Mouse (Mus musculus): Measurements from ENCODE around the gene Fam83b.

Fam83b gene

DNA sequence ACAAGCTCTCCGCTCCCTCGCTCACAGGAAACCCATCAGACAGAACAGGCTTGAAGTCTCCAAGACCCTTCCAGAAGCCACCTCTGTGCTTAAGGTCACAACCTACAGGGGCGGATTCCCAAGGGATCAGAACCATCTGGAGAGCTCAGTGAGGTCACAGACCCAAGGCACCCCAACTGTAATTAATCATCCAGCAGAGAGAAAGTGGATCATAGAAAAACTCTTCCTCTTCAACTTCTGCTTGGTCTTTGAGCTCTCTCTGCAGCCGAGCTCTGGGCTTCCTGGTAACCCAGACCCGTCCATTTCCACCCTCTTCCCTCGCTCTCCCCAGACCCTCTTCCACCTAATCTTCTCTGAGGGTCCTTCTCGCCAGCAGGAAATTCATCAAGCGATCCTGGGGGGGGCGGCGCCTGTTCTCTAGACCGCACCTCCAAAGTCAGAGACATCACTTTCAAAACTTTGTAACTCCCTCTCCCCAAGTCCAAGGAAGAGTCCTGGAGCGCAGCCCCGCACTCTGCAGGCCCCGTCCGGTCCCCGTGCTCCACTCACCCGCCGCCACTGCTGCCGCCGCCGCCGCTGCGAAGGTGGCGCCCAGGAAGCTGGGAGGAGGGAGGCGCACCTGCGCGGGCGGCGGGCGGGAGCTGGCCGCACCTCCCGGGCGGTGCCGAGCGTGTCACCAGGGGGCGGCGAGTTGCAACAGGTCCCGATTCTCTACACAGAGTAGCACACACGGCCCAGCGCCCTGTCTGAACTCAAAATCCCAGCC, at the start of gene Fam83b:
Fam83b (minus strand) TSS at position 602 of the 766 bp plus-strand sequence.
- no peak for DNase-seq (ENCODE audit: low spot score in 2 of 2)

DNA sequence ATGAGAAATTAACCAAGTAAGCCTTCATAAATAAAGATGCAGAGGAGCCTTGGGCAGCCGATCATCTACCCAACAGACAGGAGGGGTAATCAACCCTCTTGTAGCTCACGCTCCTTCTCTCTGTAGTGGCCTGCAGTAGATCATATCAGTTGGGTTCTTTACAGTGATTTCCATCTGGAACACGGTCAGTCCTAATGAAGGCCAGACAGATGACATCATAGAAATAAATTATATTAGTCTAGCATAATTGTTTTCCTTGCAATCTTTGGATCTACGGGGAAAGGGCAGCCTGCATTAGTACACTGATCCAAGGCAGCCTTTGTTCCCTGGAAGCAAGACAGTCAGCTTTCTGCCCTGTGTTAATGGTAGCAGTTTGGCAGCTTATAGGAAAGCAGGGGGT, 47.2 kb upstream of the Fam83b start:
- no peak for DNase-seq (ENCODE audit: low spot score in 2 of 2)

DNA sequence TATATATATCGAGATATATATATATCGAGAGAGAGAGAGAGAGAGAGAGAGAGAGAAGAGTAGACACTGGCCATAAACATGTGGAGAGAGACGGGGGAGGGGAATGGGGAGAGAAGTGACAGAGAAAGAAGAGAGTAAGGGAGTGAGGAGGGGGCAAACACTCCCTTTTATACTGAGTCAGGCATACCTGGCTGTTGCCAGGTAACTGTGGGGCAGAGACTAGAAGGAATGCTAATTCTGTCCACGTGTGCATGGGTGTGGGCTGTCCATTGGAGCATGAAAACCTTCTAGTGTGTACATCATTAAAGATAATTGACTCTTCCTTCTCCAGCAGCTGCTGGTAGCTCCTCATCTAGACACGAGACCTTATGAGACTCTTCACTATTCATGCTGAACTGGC, 36.8 kb upstream of the Fam83b start:
- no peak for DNase-seq (ENCODE audit: low spot score in 2 of 2)

DNA sequence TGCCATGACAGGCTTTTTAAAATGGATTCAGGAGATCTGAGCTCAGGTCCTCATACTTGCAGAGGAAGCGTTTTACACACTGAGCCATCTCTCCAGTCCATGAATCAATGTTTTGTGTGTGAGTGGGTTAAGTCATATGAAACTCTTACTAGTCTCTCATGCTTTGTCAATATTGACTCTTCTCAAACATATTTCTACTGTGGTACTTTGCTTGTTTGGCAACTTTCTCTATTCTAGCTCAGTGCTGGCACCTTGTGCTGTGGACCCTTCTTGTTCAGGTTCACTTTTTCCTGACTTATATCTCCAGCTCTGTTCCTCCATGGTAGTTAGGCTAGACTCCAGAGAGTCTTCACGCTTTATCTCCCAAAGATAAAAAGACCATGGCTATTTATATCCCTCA, 36.0 kb upstream of the Fam83b start:
- no peak for DNase-seq (ENCODE audit: low spot score in 2 of 2)

DNA sequence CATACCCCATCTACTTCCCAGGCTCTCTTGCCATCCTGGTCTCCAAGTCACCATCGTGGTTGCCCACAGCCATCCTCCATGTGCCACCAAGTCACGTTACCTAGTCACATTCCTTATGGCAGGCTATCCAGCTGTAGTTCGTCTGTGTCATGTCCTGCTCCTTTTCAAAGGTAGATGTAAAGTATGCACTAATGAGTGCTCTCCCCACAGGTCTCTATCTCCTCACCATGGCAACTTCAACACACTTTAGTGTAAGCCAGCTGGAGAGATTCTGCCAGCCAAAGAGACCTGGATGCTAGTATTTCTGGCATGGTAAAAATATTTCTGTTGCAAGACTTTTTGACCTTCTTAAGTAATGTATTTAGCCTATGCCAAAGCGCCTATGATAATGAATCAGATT, 30.5 kb upstream of the Fam83b start:
- no peak for DNase-seq (ENCODE audit: low spot score in 2 of 2)

DNA sequence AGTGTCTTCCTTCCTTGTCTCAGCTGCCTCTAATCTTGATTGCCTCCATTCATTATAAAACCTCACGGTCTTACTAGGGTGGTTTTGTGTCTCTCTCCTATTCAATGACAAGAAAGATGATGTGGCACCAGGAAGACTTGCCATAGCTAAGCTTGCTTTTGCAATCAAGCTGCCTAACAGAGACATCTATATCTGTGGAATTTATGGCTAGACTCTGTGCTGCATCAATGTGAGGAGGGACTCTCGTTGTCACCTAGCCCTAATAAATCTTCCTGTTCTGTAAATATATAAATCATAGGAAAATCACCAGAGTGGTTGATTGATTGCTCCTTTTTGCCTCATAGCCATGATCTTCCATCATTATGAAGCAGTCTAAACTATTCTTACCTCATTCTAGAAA, 26.9 kb upstream of the Fam83b start:
- no peak for DNase-seq (ENCODE audit: low spot score in 2 of 2)

DNA sequence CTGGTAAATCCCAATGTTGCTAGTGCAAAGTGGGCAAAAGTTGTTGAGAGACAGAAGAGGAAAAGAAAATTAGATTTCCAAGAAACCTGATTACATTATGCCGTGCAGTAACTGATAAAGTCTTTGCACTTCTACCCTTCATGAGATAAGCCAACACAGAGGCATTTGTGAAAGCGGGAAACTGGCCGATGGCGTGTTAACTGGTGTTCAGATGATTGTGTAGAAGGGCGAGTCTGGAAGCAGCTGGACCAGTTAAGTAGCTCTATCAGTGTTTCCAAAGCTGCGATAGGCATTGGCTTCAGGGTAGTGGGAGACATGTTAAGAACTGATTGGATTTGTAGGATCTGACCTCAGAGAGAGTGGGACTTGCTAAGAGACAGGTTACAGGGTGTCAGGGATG, 17.0 kb upstream of the Fam83b start:
- DNase-seq (ENCODE audit: low spot score in 2 of 2): no peak

DNA sequence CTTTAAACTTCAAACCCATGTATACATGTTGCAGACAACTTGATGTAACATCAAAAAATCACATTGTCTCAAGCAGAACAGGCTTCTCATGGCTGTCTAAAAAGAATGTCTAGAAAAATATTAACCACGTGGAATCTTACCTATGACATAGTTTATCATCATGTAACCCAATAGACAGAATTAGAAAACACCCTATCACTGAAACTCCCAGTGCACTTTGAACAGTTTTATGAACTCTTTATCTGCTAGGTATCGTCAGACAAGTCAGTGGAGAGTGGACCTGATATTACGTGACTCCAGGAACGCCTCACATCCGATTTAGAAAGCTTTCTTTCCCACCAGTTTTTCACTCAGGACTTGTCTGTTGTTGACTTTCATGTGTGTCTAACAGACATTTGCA, 15.1 kb upstream of the Fam83b start:
- DNase-seq (ENCODE audit: low spot score in 2 of 2): no peak

DNA sequence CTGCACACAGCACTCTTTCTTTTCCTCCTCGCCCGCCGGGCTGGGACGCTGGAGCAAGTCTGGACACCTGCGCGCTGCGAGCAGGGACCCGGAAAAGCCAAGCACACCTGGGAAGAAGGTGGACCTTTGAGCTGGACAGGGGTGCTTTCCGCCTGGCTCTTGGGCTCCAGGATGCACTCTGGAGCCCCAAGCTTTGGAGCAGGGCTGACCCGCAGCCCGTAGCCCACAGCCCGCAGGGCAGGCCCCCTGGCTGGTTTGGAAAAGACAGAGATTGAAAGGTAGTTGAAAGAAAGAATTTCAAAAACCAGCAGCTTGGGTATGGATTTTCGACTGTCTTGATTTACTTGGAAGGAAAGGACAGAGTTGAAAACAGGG, 352 bp upstream of the Fam83b start:
- no peak for DNase-seq (ENCODE audit: low spot score in 2 of 2)

DNA sequence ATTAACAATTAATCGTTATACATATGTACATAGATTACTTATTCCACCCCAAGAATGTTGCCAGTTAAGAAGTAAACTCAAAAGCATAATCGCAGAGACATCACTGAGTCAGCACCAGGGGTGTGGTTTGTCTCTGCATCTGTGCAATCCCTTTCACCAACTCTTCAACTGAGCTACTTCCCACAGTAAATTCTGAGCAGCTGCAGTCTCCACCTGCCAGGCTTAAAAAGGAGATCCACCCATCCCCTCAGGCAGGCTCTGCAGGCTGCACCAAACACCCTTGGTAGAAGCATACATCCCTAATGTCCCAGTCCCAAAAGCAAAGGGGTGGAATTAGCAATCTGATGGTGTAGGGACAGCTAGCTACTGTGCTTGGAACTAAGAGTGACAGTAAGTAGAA, 1.3 kb downstream of the Fam83b start:
- DNase-seq (ENCODE audit: low spot score in 2 of 2): no peak

DNA sequence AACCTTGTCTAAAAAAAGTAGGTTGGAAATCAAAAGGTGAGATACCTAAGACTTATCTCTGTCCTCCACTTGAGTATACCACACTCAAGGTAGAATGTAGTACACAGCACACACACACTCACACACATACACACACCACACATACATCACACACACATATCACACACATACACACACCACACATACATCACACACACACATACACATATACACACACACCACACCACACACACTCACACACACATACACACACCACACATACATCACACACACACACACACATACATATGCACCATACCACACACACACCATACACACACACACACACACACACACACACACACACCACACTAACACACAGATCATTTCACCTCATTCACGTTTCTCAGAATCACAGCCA, 2.8 kb downstream of the Fam83b start:
- no peak for DNase-seq (ENCODE audit: low spot score in 2 of 2)

DNA sequence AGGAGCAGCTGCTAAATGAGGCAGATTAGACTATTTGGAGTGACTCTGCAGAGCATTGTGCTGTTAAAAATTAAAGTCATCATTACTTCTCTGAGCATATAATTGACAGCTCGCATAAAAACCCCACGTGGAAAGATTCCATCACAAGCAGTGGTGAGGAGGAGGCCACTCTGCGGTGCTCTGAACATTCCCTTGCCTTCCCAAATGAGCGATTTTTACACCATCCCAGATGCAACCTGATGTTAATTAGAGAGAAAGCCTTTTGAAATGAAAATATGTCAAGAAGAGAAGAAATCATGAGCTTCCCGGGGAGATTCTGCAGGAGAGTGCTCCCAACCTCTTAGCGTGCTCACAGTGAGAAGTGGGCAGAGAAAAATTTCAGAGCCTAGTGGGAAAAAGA, 4.1 kb downstream of the Fam83b start:
- no peak for DNase-seq (ENCODE audit: low spot score in 2 of 2)

DNA sequence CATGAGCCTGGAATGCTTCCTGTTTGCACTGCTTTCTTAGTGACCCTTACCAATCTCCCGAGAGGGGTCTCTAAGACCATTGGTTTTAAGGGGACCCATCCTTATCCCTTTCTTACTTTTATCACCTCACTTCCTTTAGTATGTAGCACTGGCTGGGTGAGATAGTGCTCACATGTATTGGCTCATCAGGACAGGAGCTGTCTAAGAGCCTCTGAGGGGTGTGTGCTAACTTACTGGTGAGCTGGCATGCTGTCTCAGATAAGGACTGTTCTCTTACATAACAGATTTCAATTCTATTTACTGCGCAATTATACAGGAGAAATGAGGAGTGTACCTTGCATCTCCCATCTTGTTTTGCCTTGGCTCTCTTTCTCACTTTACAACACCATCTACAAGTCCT, 7.7 kb downstream of the Fam83b start:
- no peak for DNase-seq (ENCODE audit: low spot score in 2 of 2)

DNA sequence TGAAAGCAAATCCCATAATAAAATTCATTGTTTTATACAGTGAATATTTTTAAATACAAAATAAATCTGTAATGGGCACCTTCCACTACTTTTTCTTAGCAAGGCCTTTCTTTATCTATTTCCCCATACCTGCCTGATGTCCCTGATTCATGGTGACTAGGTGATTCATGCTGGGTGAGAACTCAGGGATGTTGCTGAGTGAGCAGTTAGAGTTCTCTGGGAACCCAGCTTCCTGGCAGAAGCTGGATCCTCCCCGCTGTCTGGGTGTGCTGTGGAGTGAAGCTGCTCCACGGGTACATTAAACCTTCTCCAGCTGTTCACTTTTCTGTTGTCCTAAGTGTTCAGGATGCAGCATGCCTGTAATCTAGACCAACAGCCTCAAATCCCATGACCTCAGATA, 13.2 kb downstream of the Fam83b start:
- DNase-seq (ENCODE audit: low spot score in 2 of 2): no peak

DNA sequence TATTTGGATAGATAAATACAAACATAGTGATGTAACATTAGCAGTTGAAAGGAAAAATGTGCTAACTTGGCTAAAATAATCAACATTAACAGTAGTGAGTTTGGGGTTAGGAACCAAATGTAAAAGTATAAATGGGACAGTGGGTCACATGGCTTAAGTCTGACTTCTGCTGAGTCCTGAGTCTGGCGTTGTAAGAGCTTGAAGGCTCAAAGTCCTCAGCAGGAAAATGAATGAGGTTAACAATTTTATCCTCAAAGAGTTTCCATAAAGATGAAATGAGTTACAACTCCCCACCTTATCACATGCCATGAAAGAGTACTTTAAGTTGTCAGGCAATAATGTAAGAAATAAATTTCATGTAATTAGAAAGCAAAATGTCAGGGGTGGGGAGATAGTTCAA, 13.8 kb downstream of the Fam83b start:
- no peak for DNase-seq (ENCODE audit: low spot score in 2 of 2)

DNA sequence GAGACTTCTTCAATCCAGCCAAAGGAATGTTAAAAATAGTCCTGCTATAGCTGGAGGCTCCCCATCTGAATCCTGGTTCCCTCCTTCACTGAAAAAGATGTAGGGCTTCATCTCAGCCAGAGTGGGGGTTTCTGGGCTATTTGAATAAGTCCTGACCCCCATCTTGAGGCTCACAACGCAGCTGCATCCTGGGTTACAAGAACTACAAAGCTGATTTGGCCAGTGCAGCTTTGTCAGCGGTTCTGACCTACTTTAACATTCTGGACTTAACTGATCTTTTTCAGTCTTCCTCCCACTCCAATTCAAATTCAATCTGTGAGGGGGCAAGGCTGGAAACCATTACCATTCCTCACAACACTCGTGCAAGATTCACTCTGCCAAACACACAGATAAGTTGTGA, 20.2 kb downstream of the Fam83b start:
- DNase-seq (ENCODE audit: low spot score in 2 of 2): no peak

DNA sequence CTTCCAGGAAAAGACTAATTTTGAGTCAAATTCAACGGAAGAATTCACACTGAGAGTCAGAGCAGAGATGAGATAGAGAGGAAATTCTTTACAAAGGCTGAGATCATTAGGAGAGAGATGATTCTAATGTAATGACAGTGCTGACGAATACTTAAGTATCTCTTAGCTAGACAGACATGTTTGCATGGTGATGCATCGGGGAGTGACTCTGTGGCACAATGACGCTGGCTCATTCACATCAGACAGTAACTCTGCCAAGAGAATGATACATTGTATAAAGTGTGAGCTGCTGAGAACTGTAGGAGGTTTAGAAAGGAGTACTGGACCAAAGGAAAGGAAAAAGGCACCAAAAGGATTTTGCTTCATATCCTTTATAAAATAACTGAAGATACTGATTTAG, 26.2 kb downstream of the Fam83b start:
- DNase-seq (ENCODE audit: low spot score in 2 of 2): no peak

DNA sequence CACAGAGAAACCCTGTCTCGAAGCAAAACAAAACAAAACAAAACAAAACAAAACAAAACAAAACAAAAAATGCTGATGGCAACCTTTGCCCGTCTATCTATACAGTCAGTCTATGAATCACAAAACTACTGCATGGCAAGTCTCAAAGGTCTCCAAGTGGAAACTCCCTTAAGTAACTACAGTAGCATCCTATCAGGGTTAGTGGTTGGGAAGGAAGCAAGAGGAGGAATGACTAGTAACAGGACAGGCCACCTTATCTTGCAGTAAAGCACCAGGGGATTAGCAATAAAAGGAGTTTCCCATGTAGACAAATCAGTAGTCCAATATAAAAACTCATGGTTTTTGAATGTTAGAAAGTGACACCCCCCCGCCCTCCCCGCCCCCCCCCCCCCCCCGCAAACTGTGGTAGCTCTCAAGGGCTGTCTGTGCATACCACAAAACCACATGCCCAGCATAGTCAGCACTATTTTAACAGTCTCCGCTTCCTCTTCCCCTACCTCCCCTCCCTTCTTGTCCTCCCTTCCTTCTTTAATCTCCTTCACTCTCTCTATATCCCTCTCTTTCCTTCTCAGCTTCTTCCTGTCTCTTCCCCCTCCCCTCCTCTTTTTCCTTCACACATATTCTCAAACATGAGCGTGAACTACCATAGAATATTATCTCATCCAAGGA, 26.8 kb downstream of the Fam83b start:
- DNase-seq (ENCODE audit: low spot score in 2 of 2): no peak

DNA sequence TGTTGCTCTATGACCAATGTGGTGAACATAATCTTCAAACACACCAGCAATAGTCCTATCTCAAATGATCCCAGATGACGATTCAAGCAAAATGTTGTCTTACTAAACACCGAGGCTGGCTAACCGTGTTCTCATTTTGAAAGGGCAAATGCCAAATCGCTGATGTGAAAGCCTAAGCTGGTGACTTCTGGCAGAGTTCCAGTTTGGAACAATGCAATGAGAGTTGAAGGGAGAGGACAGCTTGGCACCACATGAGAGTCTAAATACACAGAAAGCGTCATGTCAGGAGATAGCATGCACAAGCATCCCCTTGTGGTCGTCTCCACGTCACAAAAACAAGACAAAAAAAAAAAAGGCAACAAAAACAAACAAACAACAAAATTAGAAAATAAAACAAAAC, 27.6 kb downstream of the Fam83b start:
- DNase-seq (ENCODE audit: low spot score in 2 of 2): no peak

DNA sequence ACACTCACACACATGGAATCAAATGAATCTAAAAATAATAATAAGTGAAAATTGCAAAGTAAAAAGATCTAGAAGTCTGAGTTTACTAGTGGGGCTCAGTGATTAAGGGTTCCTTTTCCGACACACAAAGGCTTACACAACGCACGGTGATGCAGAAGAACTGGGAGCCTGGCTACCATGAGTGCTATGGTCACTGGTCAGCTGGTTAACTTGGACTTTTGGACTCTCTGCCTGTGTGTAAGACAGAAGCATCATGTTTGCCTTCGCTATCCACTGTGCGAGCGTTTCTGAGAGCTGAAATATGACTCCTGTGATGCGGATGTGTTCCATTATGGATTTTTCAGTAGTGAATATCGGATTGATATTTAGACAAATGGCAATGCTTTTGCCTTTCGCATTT, 30.9 kb downstream of the Fam83b start:
- DNase-seq (ENCODE audit: low spot score in 2 of 2): no peak

DNA sequence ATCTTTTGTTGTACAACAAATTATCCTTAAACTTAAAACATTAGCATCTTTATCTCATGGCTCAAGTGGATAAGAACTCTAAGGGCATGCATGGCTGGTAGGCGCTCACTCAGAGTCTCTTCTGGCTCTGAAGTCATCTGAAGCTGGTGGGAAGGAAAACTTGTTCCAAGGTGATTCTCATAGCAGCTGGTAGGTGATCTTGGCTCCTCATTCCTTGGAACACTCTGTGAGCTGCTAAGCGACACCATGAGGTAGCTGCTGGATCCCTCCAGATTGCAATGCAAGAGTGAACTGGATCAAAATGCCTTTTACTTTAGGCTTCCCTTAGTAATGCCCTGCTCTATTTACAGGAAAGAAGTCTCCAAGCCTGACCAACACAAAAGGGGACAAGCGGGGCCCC, 34.5 kb downstream of the Fam83b start:
- peak in 1 of 2 experiments; percentile 5 for DNase-seq (ENCODE audit: low spot score in 2 of 2)

DNA sequence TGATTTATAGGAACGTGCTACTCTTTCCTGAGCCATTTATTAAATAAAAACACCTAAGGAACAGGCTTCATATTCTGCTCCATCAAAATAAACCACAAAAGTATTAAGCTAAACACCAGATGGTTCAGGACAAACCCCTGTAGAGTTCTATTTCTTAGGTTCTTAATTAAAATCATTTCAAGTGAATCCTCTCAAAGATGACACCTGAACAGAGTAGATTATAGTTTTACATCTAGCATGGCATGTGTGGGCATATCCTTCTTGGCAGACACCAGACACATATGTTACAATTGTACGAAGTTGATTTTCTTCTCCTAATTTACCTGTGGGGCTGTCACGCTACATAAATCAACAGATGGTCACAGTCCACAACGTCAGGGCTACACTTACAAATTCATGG, 35.5 kb downstream of the Fam83b start:
- no peak for DNase-seq (ENCODE audit: low spot score in 2 of 2)

DNA sequence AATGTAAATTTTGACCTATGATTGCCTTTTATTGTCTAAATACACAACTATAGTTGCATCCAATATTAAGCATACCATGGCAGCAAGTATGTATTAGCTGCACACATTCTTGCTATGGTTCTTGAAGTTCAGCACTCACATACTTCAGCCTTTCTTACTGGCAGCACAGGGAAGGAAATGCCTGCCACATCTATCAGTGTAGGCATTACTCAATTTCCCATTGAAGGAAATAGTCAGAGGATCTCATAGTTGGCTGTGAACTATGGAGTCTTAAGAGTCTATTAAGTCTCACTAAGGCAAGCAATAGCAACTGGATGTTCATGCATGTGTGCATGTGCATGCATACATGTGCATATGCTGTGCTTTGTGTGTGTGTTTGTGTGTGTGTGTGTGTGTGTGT, 41.3 kb downstream of the Fam83b start:
- no peak for DNase-seq (ENCODE audit: low spot score in 2 of 2)

DNA sequence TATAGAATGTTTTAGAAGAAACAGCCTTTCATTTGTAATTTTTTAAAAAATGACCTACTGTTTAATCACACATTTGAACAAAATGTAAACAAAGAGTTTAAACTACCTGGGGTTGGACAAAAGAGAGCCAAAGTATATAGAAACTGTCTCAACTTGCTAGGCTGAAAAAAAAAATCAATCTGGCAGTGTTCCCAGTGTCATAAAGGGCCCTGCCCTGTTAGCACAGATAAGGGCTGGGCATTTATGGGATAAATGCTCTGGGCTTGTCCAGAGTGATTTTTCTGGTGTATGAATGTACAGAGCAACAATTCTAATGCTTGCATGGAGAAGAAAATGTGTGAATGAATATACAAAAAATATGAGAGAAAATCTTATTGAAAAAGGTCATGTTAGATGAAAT, 43.8 kb downstream of the Fam83b start:
- DNase-seq (ENCODE audit: low spot score in 2 of 2): no peak

Measured in frontal cortex, postnatal 36 days (tissue).